Mouse (Mus musculus): ENCODE measurements around the gene Tacc3. TPM values are rescaled to one million over a fixed set of nuclear protein-coding genes. Genes with fewer than 3 reads are reported as not detected.

Tacc3 gene
- polyA plus RNA-seq, 1 experiment, result 7.7 TPM

- Histone ChIP-seq H3K4me1 (ENCODE audit: control insufficient read depth, insufficient read depth, insufficient read length, low read length) (peaks cover 8% of the 10 kb centered on the region; the same call in 1 of the 2 replicates), H3K27ac (ENCODE audit: insufficient read depth, low read depth, low read length) (no peak overlapping the region), H3K36me3 (ENCODE audit: control insufficient read depth, insufficient read depth, low read length) (no peaks in the 10 kb centered on the region), H3K27me3 (ENCODE audit: control insufficient read depth, insufficient read depth, low read length) (no peaks in the 10 kb centered on the region; the same call in 1 of the 2 replicates), H3K4me3 (ENCODE audit: low read depth, low read length) (no peak overlapping the region)
- 91% methylated on average over 11 of the region's 11 CpGs for WGBS
- no peak for TF ChIP-seq POLR2A (IDR thresholded peaks at IDR 0.05; ENCODE audit: low read depth, low read length)
- TF ChIP-seq CTCF (IDR thresholded peaks at IDR 0.05; ENCODE audit: extremely low read depth, insufficient read length, insufficient replicate concordance, low read depth, low read length), result no peak
Measured at GRCm38 (mm10) chr5:33701832-33702231, 43.9 kb downstream of the Tacc3 start.

- TF ChIP-seq POLR2A (IDR thresholded peaks at IDR 0.05; ENCODE audit: low read depth, low read length) (no peak), CTCF (IDR thresholded peaks at IDR 0.05; ENCODE audit: extremely low read depth, insufficient read length, insufficient replicate concordance, low read depth, low read length) (no peak)
- Histone ChIP-seq H3K27ac (ENCODE audit: insufficient read depth, low read depth, low read length) (no peak overlapping the region), H3K4me1 (ENCODE audit: control insufficient read depth, insufficient read depth, insufficient read length, low read length) (peaks cover 8% of the 10 kb centered on the region; the same call in 1 of the 2 replicates), H3K27me3 (ENCODE audit: control insufficient read depth, insufficient read depth, low read length) (no peaks in the 10 kb centered on the region; the same call in 1 of the 2 replicates), H3K4me3 (ENCODE audit: low read depth, low read length) (no peak overlapping the region), H3K36me3 (ENCODE audit: control insufficient read depth, insufficient read depth, low read length) (no peaks in the 10 kb centered on the region)
- WGBS, result 86% methylated on average over 8 of the region's 8 CpGs
Measured at GRCm38 (mm10) chr5:33703999-33704398, 46.1 kb downstream of the Tacc3 start.

GRCm38 (mm10) chr5:33704945-33705611 is 47.1 kb downstream of the Tacc3 start:
- no peak overlapping the region for H3K4me3 ChIP-seq (ENCODE audit: low read depth, low read length)
- H3K36me3 ChIP-seq (ENCODE audit: control insufficient read depth, insufficient read depth, low read length), result no peaks in the 10 kb centered on the region
- H3K27me3 ChIP-seq (ENCODE audit: control insufficient read depth, insufficient read depth, low read length), result no peaks in the 10 kb centered on the region; the same call in 1 of the 2 replicates
- TF ChIP-seq POLR2A (IDR thresholded peaks at IDR 0.05; ENCODE audit: low read depth, low read length) (no peak), CTCF (IDR thresholded peaks at IDR 0.05; ENCODE audit: extremely low read depth, insufficient read length, insufficient replicate concordance, low read depth, low read length) (no peak)
- WGBS, result 72% methylated on average over 11 of the region's 11 CpGs
- H3K4me1 ChIP-seq (ENCODE audit: control insufficient read depth, insufficient read depth, insufficient read length, low read length), result peaks cover 5% of the 10 kb centered on the region; the same call in 1 of the 2 replicates
- H3K27ac ChIP-seq (ENCODE audit: insufficient read depth, low read depth, low read length), result no peak overlapping the region

- Histone ChIP-seq H3K4me1 (ENCODE audit: control insufficient read depth, insufficient read depth, insufficient read length, low read length) (peaks cover 5% of the 10 kb centered on the region; the same call in 1 of the 2 replicates), H3K27me3 (ENCODE audit: control insufficient read depth, insufficient read depth, low read length) (no peaks in the 10 kb centered on the region), H3K27ac (ENCODE audit: insufficient read depth, low read depth, low read length) (no peak overlapping the region), H3K36me3 (ENCODE audit: control insufficient read depth, insufficient read depth, low read length) (no peaks in the 10 kb centered on the region), H3K4me3 (ENCODE audit: low read depth, low read length) (no peak overlapping the region)
- WGBS, result 75% methylated on average over 9 of the region's 9 CpGs
- no peak for TF ChIP-seq CTCF (IDR thresholded peaks at IDR 0.05; ENCODE audit: extremely low read depth, insufficient read length, insufficient replicate concordance, low read depth, low read length)
- no peak for TF ChIP-seq POLR2A (IDR thresholded peaks at IDR 0.05; ENCODE audit: low read depth, low read length)
Measured at GRCm38 (mm10) chr5:33705612-33706349, 47.9 kb downstream of the Tacc3 start.

GRCm38 (mm10) chr5:33706350-33706629 is 48.4 kb downstream of the Tacc3 start:
- 85% methylated on average over 1 of the region's 1 CpGs for WGBS
- no peak overlapping the region for H3K4me3 ChIP-seq (ENCODE audit: low read depth, low read length)
- H3K36me3 ChIP-seq (ENCODE audit: control insufficient read depth, insufficient read depth, low read length), result no peaks in the 10 kb centered on the region
- peaks cover 5% of the 10 kb centered on the region; the same call in 1 of the 2 replicates for H3K4me1 ChIP-seq (ENCODE audit: control insufficient read depth, insufficient read depth, insufficient read length, low read length)
- no peak overlapping the region for H3K27ac ChIP-seq (ENCODE audit: insufficient read depth, low read depth, low read length)
- TF ChIP-seq CTCF (IDR thresholded peaks at IDR 0.05; ENCODE audit: extremely low read depth, insufficient read length, insufficient replicate concordance, low read depth, low read length) (no peak), POLR2A (IDR thresholded peaks at IDR 0.05; ENCODE audit: low read depth, low read length) (no peak)
- H3K27me3 ChIP-seq (ENCODE audit: control insufficient read depth, insufficient read depth, low read length), result no peaks in the 10 kb centered on the region

- Histone ChIP-seq H3K27me3 (ENCODE audit: control insufficient read depth, insufficient read depth, low read length) (no peaks in the 10 kb centered on the region), H3K4me1 (ENCODE audit: control insufficient read depth, insufficient read depth, insufficient read length, low read length) (peaks cover 5% of the 10 kb centered on the region; the same call in 1 of the 2 replicates), H3K27ac (ENCODE audit: insufficient read depth, low read depth, low read length) (no peak overlapping the region), H3K36me3 (ENCODE audit: control insufficient read depth, insufficient read depth, low read length) (no peaks in the 10 kb centered on the region), H3K4me3 (ENCODE audit: low read depth, low read length) (no peak overlapping the region)
- TF ChIP-seq CTCF (IDR thresholded peaks at IDR 0.05; ENCODE audit: extremely low read depth, insufficient read length, insufficient replicate concordance, low read depth, low read length), result no peak
- TF ChIP-seq POLR2A (IDR thresholded peaks at IDR 0.05; ENCODE audit: low read depth, low read length), result no peak
- 28% methylated on average over 4 of the region's 4 CpGs for WGBS
Measured at GRCm38 (mm10) chr5:33707163-33707562, 49.2 kb downstream of the Tacc3 start.

- Histone ChIP-seq H3K4me3 (ENCODE audit: low read depth, low read length) (no peak overlapping the region), H3K27ac (ENCODE audit: insufficient read depth, low read depth, low read length) (no peak overlapping the region), H3K4me1 (ENCODE audit: control insufficient read depth, insufficient read depth, insufficient read length, low read length) (peaks cover 5% of the 10 kb centered on the region; the same call in 1 of the 2 replicates), H3K27me3 (ENCODE audit: control insufficient read depth, insufficient read depth, low read length) (no peaks in the 10 kb centered on the region), H3K36me3 (ENCODE audit: control insufficient read depth, insufficient read depth, low read length) (no peaks in the 10 kb centered on the region)
- WGBS, result 76% methylated on average over 2 of the region's 2 CpGs
- no peak for TF ChIP-seq POLR2A (IDR thresholded peaks at IDR 0.05; ENCODE audit: low read depth, low read length)
- no peak for TF ChIP-seq CTCF (IDR thresholded peaks at IDR 0.05; ENCODE audit: extremely low read depth, insufficient read length, insufficient replicate concordance, low read depth, low read length)
Measured at GRCm38 (mm10) chr5:33709037-33709436, 51.1 kb downstream of the Tacc3 start.
